Mouse (Mus musculus) natural killer cell, adult 2 months (primary cell): Measurements from ENCODE around the gene Mgmt.

Experiments used
- DNase-seq, 2 experiments: peaks; one replicate each; pipeline ENCODE4 v3.0.0; 2022; ENCODE audit warnings: low spot score in 2 of 2

Gene Mgmt

GRCm38 (mm10) chr7:136912901-136913300 is 18.5 kb downstream of the Mgmt start:
- DNase-seq = no peak

GRCm38 (mm10) chr7:136916021-136916420 is 21.6 kb downstream of the Mgmt start:
- DNase-seq = no peak

- DNase-seq = no peak
These were observed 26.8 kb downstream of the Mgmt start for GRCm38 (mm10) chr7:136920976-136921755.

- no peak for DNase-seq
These were observed 27.8 kb downstream of the Mgmt start for GRCm38 (mm10) chr7:136922230-136922629.

GRCm38 (mm10) chr7:136924610-136925260 is 30.3 kb downstream of the Mgmt start:
- no peak for DNase-seq

GRCm38 (mm10) chr7:136926178-136926577 is 31.8 kb downstream of the Mgmt start:
- no peak for DNase-seq

GRCm38 (mm10) chr7:136930451-136930850 is 36.0 kb downstream of the Mgmt start:
- no peak for DNase-seq

- DNase-seq = no peak
These were observed 39.0 kb downstream of the Mgmt start for GRCm38 (mm10) chr7:136933367-136933766.

- DNase-seq = no peak
These were observed 39.9 kb downstream of the Mgmt start for GRCm38 (mm10) chr7:136934336-136934735.

- DNase-seq = no peak
These were observed 40.4 kb downstream of the Mgmt start for GRCm38 (mm10) chr7:136934784-136935183.

- peak in 1 of 2 experiments; percentile 8 for DNase-seq
These were observed 44.0 kb downstream of the Mgmt start for GRCm38 (mm10) chr7:136938371-136938770.

- no peak for DNase-seq
These were observed 48.0 kb downstream of the Mgmt start for GRCm38 (mm10) chr7:136942414-136942813.

- no peak for DNase-seq
These were observed 49.5 kb downstream of the Mgmt start for GRCm38 (mm10) chr7:136943886-136944285.

GRCm38 (mm10) chr7:136945697-136946096 is 51.3 kb downstream of the Mgmt start:
- no peak for DNase-seq

- no peak for DNase-seq
These were observed 51.7 kb downstream of the Mgmt start for GRCm38 (mm10) chr7:136946131-136946530.

- DNase-seq = no peak
These were observed 53.9 kb downstream of the Mgmt start for GRCm38 (mm10) chr7:136948275-136948810.

- DNase-seq = no peak
These were observed 58.2 kb downstream of the Mgmt start for GRCm38 (mm10) chr7:136952608-136953007.

- no peak for DNase-seq
These were observed 58.8 kb downstream of the Mgmt start for GRCm38 (mm10) chr7:136953251-136953650.

GRCm38 (mm10) chr7:136972361-136972760 is 77.9 kb downstream of the Mgmt start:
- no peak for DNase-seq

- no peak for DNase-seq
These were observed 80.6 kb downstream of the Mgmt start for GRCm38 (mm10) chr7:136975001-136975400.

GRCm38 (mm10) chr7:136997456-136997855 is 103.0 kb downstream of the Mgmt start:
- DNase-seq = no peak

GRCm38 (mm10) chr7:137000703-137001102 is 106.3 kb downstream of the Mgmt start:
- DNase-seq = no peak

- DNase-seq = no peak
These were observed 106.8 kb downstream of the Mgmt start for GRCm38 (mm10) chr7:137001215-137001614.
